Mouse (Mus musculus): ENCODE measurements around the gene Aars2. TPM values are rescaled to one million over a fixed set of nuclear protein-coding genes. Genes with fewer than 3 reads are reported as not detected.

Aars2 gene
- polyA plus RNA-seq, 1 experiment, result 10.5 TPM

- Histone ChIP-seq H3K4me3 (ENCODE audit: low read depth, low read length) (no peak overlapping the region), H3K27ac (ENCODE audit: insufficient read depth, low read depth, low read length) (no peak overlapping the region), H3K4me1 (ENCODE audit: control insufficient read depth, insufficient read depth, insufficient read length, low read length) (peaks cover 6% of the 10 kb centered on the region), H3K36me3 (ENCODE audit: control insufficient read depth, insufficient read depth, low read length) (no peaks in the 10 kb centered on the region), H3K27me3 (ENCODE audit: control insufficient read depth, insufficient read depth, low read length) (peaks cover 74% of the 10 kb centered on the region)
- TF ChIP-seq POLR2A (IDR thresholded peaks at IDR 0.05; ENCODE audit: low read depth, low read length), result no peak
- TF ChIP-seq CTCF (IDR thresholded peaks at IDR 0.05; ENCODE audit: extremely low read depth, insufficient read length, insufficient replicate concordance, low read depth, low read length), result no peak
- WGBS, result 77% methylated on average over 16 of the region's 16 CpGs
Measured at GRCm38 (mm10) chr17:45546941-45547340, 40.3 kb downstream of the Aars2 start.

- Histone ChIP-seq H3K36me3 (ENCODE audit: control insufficient read depth, insufficient read depth, low read length) (no peaks in the 10 kb centered on the region), H3K4me1 (ENCODE audit: control insufficient read depth, insufficient read depth, insufficient read length, low read length) (peaks cover 6% of the 10 kb centered on the region), H3K4me3 (ENCODE audit: low read depth, low read length) (no peak overlapping the region), H3K27ac (ENCODE audit: insufficient read depth, low read depth, low read length) (no peak overlapping the region), H3K27me3 (ENCODE audit: control insufficient read depth, insufficient read depth, low read length) (peaks cover 70% of the 10 kb centered on the region)
- no peak for TF ChIP-seq POLR2A (IDR thresholded peaks at IDR 0.05; ENCODE audit: low read depth, low read length)
- no peak for TF ChIP-seq CTCF (IDR thresholded peaks at IDR 0.05; ENCODE audit: extremely low read depth, insufficient read length, insufficient replicate concordance, low read depth, low read length)
- 71% methylated on average over 5 of the region's 5 CpGs for WGBS
Measured at GRCm38 (mm10) chr17:45547461-45548190, 41.0 kb downstream of the Aars2 start.

DNA sequence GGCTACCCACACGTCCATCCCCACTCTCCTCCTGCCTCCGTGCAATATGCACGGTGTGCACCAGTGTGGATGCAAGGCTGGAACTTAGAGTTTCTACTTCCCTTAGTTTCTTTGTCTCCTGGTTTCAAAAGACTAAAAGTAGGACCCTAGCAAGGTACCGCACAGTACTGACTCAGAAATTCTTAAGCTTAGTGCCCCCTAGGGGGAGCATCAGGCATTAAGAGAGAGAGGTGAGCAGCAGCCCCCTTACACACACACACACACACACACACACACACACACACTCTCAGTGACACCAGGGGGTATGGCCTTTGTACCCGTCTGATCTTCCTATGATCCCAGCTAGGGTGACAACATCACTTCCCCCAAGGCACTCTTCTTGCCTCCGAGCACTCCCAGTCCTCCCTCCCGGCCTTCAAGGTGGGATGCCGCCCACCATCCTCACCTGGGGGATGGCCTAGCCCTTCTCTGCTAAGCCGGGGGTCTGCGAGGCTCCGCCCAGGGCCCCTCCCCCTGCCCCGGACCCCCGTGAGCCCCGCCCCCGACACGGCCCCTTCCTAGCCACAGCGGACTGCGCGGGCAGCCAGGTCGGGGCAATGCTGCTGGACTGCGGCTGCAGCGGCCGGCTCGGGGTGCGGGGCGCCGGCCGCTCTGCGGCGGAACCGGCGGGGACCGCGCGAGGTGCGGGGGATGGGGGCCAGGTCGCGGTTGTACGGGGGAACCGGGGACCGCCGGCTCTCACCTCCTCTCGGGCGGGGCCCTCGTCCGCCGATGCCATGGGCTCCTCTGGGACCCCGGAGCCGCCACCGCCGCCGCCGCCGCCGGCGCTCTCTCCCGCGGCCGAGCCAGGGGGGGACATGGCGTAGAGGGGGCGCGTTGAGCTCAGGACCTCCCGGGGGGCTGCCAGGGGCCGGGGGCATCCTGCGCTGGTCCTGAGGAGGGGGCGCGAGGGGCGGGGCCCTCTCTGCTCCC is 42.2 kb downstream of the Aars2 start:
- H3K27me3 ChIP-seq (ENCODE audit: control insufficient read depth, insufficient read depth, low read length), result peaks cover 68% of the 10 kb centered on the region
- H3K4me1 ChIP-seq (ENCODE audit: control insufficient read depth, insufficient read depth, insufficient read length, low read length), result peaks cover 6% of the 10 kb centered on the region
- H3K4me3 ChIP-seq (ENCODE audit: low read depth, low read length), result peak overlapping the region; percentile 44
- WGBS, result 4% methylated on average over 56 of the region's 68 CpGs
- H3K36me3 ChIP-seq (ENCODE audit: control insufficient read depth, insufficient read depth, low read length), result no peaks in the 10 kb centered on the region
- H3K27ac ChIP-seq (ENCODE audit: insufficient read depth, low read depth, low read length), result no peak overlapping the region
- TF ChIP-seq CTCF (IDR thresholded peaks at IDR 0.05; ENCODE audit: extremely low read depth, insufficient read length, insufficient replicate concordance, low read depth, low read length), result no peak

- H3K36me3 ChIP-seq (ENCODE audit: control insufficient read depth, insufficient read depth, low read length), result no peaks in the 10 kb centered on the region
- peaks cover 5% of the 10 kb centered on the region for H3K4me1 ChIP-seq (ENCODE audit: control insufficient read depth, insufficient read depth, insufficient read length, low read length)
- H3K27me3 ChIP-seq (ENCODE audit: control insufficient read depth, insufficient read depth, low read length), result peaks cover 60% of the 10 kb centered on the region
- H3K4me3 ChIP-seq (ENCODE audit: low read depth, low read length), result peak within 1 kb of the TSS; percentile 44
- 1% methylated on average over 20 of the region's 29 CpGs for WGBS
- TF ChIP-seq CTCF (IDR thresholded peaks at IDR 0.05; ENCODE audit: extremely low read depth, insufficient read length, insufficient replicate concordance, low read depth, low read length) (no peak), POLR2A (IDR thresholded peaks at IDR 0.05; ENCODE audit: low read depth, low read length) (no peak)
- no peak within 1 kb of the TSS for H3K27ac ChIP-seq (ENCODE audit: insufficient read depth, low read depth, low read length)
Measured at GRCm38 (mm10) chr17:45549617-45550181, 43.1 kb downstream of the Aars2 start, which contains the start of gene Tmem151b. Tmem151b (minus strand) TSS chr17:45549677.

- Histone ChIP-seq H3K4me3 (ENCODE audit: low read depth, low read length) (no peak overlapping the region), H3K27ac (ENCODE audit: insufficient read depth, low read depth, low read length) (no peak overlapping the region), H3K36me3 (ENCODE audit: control insufficient read depth, insufficient read depth, low read length) (no peaks in the 10 kb centered on the region), H3K4me1 (ENCODE audit: control insufficient read depth, insufficient read depth, insufficient read length, low read length) (peaks cover 2% of the 10 kb centered on the region), H3K27me3 (ENCODE audit: control insufficient read depth, insufficient read depth, low read length) (peaks cover 54% of the 10 kb centered on the region)
- TF ChIP-seq CTCF (IDR thresholded peaks at IDR 0.05; ENCODE audit: extremely low read depth, insufficient read length, insufficient replicate concordance, low read depth, low read length) (no peak), POLR2A (IDR thresholded peaks at IDR 0.05; ENCODE audit: low read depth, low read length) (no peak)
- WGBS, result 23% methylated on average over 5 of the region's 5 CpGs
Measured at GRCm38 (mm10) chr17:45550253-45550652, 43.6 kb downstream of the Aars2 start.

DNA sequence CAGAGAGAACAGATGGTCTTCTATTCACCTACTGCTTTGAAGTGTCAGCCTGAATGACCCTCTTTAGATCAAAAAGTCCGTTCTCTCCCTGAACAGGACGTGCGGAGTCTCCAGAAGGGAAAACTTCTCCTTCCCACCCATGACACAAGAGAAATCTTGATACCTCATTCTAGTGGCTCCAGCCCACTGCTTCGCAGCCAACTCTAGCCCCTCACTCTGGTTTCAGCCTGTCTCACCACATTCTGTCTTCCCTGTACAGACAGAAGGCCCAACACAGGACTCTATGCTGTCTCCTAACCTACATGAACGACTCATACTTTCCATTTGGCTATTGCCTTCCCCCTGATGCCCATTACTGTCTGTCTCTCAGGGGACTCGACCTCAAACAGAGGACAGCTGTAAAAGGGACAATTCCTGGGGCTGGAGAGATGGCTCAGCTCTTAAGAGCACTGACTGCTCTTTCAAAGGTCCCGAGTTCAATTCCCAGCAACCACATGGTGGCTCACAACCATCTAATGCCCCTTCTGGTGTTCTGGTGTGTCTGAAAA is 44.7 kb downstream of the Aars2 start:
- no peak overlapping the region for H3K27ac ChIP-seq (ENCODE audit: insufficient read depth, low read depth, low read length)
- H3K4me1 ChIP-seq (ENCODE audit: control insufficient read depth, insufficient read depth, insufficient read length, low read length), result peaks cover 3% of the 10 kb centered on the region
- peaks cover 46% of the 10 kb centered on the region for H3K27me3 ChIP-seq (ENCODE audit: control insufficient read depth, insufficient read depth, low read length)
- no peak overlapping the region for H3K4me3 ChIP-seq (ENCODE audit: low read depth, low read length)
- TF ChIP-seq POLR2A (IDR thresholded peaks at IDR 0.05; ENCODE audit: low read depth, low read length) (no peak), CTCF (IDR thresholded peaks at IDR 0.05; ENCODE audit: extremely low read depth, insufficient read length, insufficient replicate concordance, low read depth, low read length) (no peak)
- 72% methylated on average over 7 of the region's 7 CpGs for WGBS
- no peaks in the 10 kb centered on the region for H3K36me3 ChIP-seq (ENCODE audit: control insufficient read depth, insufficient read depth, low read length)

Measured in small intestine, adult 2 months (tissue).